Mouse (Mus musculus): Measurements from ENCODE around the gene Dgkg. TPM values are rescaled to one million over a fixed set of nuclear protein-coding genes. Genes with fewer than 3 reads are reported as not detected.

The Dgkg gene
- polyA plus RNA-seq, 1 experiment = 12.8 TPM

DNA sequence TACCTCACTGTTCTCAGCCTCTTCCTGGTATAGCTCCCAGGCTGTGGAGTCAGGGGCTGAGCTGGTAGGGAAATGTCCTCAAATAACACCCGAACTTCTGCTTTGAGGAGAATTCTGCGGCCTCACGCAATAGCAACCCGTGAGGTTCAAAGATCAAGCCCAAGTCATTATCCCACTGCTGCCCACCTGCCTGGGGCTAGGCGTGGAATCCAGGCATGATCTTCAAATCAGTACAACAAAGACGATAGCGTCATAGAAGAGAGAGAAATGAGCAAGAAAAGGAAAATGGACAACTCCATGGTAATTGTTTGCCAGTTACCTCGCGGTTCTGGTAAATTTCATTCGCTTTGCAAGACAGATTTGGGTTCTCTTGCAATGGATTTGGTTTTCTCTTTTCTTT, 109.3 kb downstream of the Dgkg start:
- no peak overlapping the region for H3K4me3 ChIP-seq (replicated peaks; ENCODE audit: control insufficient read depth, low read depth, low read length)

DNA sequence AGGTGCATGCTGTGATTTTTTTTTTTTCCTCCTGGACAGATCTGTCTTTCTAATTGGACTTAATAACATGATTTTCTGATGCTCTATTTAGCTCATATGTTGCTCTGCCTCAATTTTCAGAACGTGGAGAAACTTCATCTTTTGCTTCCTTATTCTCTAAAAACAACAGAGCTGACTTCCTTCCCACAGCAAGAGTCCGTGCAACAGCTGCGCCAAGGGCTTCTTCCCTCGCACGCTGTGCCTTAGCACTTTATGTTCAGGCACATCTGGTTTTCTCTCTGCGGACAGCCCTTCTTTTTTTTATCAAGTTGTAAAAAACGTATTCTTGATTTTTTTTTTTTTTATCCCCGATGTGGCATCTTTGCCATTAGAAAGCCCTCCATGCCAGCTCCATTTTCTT, 111.2 kb downstream of the Dgkg start:
- Histone ChIP-seq H3K4me3 (replicated peaks; ENCODE audit: control insufficient read depth, low read depth, low read length) (no peak overlapping the region), H3K4me1 (ENCODE audit: control insufficient read depth, insufficient read depth, low read length) (peaks cover 4% of the 10 kb centered on the region), H3K27ac (ENCODE audit: control insufficient read depth, insufficient read depth, low read depth, low read length, poor library complexity) (peak overlapping the region; percentile 76; the same call in 1 of the 2 replicates)
- TF ChIP-seq POLR2A (IDR thresholded peaks at IDR 0.05; ENCODE audit: borderline replicate concordance, control insufficient read depth, low read depth, low read length) (no peak), CTCF (IDR thresholded peaks at IDR 0.05; ENCODE audit: control insufficient read depth, insufficient read depth, low read length) (no peak)
- 9% methylated on average over 8 of the region's 8 CpGs for WGBS

More for the DNA sequence above, 109.3 kb downstream of the Dgkg start:
- peaks cover 4% of the 10 kb centered on the region for H3K4me1 ChIP-seq (ENCODE audit: control insufficient read depth, insufficient read depth, low read length)
- no peak overlapping the region for H3K27ac ChIP-seq (ENCODE audit: control insufficient read depth, insufficient read depth, low read depth, low read length, poor library complexity)
- 25% methylated on average over 10 of the region's 10 CpGs for WGBS
- TF ChIP-seq CTCF (IDR thresholded peaks at IDR 0.05; ENCODE audit: control insufficient read depth, insufficient read depth, low read length) = no peak
- no peak for TF ChIP-seq POLR2A (IDR thresholded peaks at IDR 0.05; ENCODE audit: borderline replicate concordance, control insufficient read depth, low read depth, low read length)

DNA sequence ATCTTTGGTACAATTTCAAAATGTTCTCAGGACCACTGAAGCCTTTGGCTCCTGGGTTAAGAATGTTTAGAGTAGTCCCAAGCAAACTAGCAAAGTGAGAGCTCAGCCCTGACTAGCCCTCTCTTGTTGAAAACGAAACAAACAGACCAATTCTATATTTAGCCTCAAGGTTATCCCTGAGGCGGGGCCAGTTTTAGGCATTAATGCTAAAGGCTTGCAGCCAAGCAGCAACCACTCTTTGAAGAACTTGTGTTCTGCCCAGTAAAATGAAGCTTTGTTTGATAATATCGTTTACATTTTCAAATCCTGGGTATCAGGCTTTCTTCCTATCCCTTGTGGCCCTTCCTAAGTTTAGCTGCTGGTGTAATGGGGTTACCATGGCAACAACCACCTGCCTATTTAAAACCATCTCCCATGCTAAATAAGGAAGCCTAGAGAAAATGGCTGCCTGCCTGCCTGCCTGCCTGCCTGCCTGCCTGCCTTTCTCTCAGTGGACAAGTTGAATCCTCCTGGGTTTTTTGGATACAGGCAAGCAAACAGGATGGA, 111.9 kb downstream of the Dgkg start:
- Histone ChIP-seq H3K27ac (ENCODE audit: control insufficient read depth, insufficient read depth, low read depth, low read length, poor library complexity) (peak overlapping the region; percentile 76; the same call in 1 of the 2 replicates), H3K4me3 (replicated peaks; ENCODE audit: control insufficient read depth, low read depth, low read length) (no peak overlapping the region), H3K4me1 (ENCODE audit: control insufficient read depth, insufficient read depth, low read length) (peaks cover 4% of the 10 kb centered on the region)
- no peak for TF ChIP-seq CTCF (IDR thresholded peaks at IDR 0.05; ENCODE audit: control insufficient read depth, insufficient read depth, low read length)
- TF ChIP-seq POLR2A (IDR thresholded peaks at IDR 0.05; ENCODE audit: borderline replicate concordance, control insufficient read depth, low read depth, low read length) = no peak
- 9% methylated on average over 3 of the region's 3 CpGs for WGBS

DNA sequence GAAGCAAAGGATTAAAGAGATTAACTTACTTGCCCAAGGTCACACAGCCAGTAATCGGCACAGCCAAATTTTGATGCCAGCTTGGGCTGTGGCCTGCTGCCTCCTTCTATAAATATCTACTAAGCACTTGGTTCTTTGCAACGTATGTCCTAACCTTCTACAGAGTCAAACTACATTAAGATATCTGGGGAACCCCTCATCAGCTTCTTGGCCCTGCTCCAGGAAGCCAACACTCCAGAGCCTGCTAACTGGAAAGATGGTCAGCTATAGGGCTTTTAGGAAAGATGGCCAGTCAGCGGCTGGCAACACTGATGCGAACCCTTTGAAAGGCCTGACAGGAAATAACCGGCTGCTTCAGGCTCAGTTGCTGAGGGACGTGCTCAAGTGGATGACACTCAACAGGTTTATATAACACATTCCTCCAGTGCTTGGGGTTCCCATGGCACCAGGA, 114.3 kb downstream of the Dgkg start:
- H3K4me3 ChIP-seq (replicated peaks; ENCODE audit: control insufficient read depth, low read depth, low read length) = no peak overlapping the region
- H3K4me1 ChIP-seq (ENCODE audit: control insufficient read depth, insufficient read depth, low read length) = peaks cover 4% of the 10 kb centered on the region
- H3K27ac ChIP-seq (ENCODE audit: control insufficient read depth, insufficient read depth, low read depth, low read length, poor library complexity) = no peak overlapping the region
- WGBS = 79% methylated on average over 6 of the region's 6 CpGs
- TF ChIP-seq POLR2A (IDR thresholded peaks at IDR 0.05; ENCODE audit: borderline replicate concordance, control insufficient read depth, low read depth, low read length) (no peak), CTCF (IDR thresholded peaks at IDR 0.05; ENCODE audit: control insufficient read depth, insufficient read depth, low read length) (no peak)

DNA sequence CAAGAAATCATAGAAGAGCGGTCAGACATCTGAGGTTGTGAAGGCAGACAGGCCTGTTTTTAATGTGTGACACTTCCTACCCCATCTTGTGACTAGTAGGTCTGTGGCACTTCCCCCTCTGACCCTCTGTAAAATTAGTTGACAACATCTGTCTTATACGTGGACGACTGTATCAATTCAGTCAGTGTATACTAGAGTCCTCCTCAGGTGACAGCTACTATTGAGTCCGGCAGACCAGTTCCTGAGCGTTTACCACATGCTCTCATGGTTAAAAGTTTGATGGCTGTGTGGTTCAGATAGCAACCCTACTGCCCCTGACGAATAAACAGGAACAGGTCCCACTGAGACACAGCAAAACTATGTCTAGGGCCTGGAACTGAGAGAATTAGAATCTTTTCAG, 117.7 kb downstream of the Dgkg start:
- H3K4me1 ChIP-seq (ENCODE audit: control insufficient read depth, insufficient read depth, low read length) = no peaks in the 10 kb centered on the region; the same call in 1 of the 2 replicates
- TF ChIP-seq CTCF (IDR thresholded peaks at IDR 0.05; ENCODE audit: control insufficient read depth, insufficient read depth, low read length) (no peak), POLR2A (IDR thresholded peaks at IDR 0.05; ENCODE audit: borderline replicate concordance, control insufficient read depth, low read depth, low read length) (no peak)
- 42% methylated on average over 6 of the region's 6 CpGs for WGBS
- no peak overlapping the region for H3K27ac ChIP-seq (ENCODE audit: control insufficient read depth, insufficient read depth, low read depth, low read length, poor library complexity)
- no peak overlapping the region for H3K4me3 ChIP-seq (replicated peaks; ENCODE audit: control insufficient read depth, low read depth, low read length)

DNA sequence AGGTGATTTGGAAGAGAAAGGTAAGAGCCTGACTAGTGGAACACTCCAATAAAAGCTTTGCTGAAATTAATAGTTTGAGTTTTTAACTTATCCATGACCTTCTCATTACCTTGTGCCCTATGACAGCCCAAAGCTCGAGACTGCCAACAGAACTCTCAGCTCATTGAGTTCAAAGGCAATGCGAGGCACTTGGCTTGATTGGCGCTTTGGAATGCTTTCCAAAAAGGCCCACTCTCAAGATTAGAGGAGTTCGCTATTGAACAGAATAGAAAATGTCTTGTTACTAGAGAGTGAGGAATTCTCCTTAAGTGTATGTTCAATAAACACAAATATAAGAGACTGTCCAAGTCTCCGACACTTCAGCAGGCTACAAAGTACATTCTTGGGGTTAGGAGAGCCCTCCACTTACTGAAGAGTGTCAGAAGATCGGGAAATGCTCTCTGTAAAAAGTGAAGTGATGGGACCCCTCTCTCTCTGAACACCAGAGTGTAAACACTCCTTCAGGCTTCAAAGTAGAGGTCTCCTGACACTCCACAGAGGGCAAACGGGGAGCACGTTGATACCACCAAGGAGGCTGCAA, 120.3 kb downstream of the Dgkg start:
- Histone ChIP-seq H3K4me1 (ENCODE audit: control insufficient read depth, insufficient read depth, low read length) (no peaks in the 10 kb centered on the region; the same call in 1 of the 2 replicates), H3K27ac (ENCODE audit: control insufficient read depth, insufficient read depth, low read depth, low read length, poor library complexity) (no peak overlapping the region), H3K4me3 (replicated peaks; ENCODE audit: control insufficient read depth, low read depth, low read length) (no peak overlapping the region)
- TF ChIP-seq POLR2A (IDR thresholded peaks at IDR 0.05; ENCODE audit: borderline replicate concordance, control insufficient read depth, low read depth, low read length) (no peak), CTCF (IDR thresholded peaks at IDR 0.05; ENCODE audit: control insufficient read depth, insufficient read depth, low read length) (no peak)
- 87% methylated on average over 8 of the region's 8 CpGs for WGBS

DNA sequence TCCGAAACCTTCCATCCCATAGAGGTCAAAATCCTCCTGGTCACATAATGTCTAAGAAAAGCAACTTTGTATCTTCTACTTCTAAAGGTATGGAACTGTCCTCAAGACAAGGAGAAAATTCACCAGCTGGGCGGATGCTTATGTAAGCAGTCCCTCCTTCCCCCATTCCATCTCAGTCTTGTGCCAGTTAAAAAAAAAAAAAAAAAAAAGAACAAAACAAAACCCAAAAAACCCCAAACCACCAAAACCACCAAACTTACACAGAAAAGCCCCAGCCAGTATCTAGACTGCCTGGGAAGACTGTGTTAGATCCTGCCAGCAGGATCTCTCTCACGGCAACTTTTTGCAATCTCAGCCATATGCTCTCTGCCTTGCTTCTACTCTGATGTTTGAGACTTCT, 123.9 kb downstream of the Dgkg start:
- 41% methylated on average over 3 of the region's 3 CpGs for WGBS
- no peak for TF ChIP-seq POLR2A (IDR thresholded peaks at IDR 0.05; ENCODE audit: borderline replicate concordance, control insufficient read depth, low read depth, low read length)
- no peak for TF ChIP-seq CTCF (IDR thresholded peaks at IDR 0.05; ENCODE audit: control insufficient read depth, insufficient read depth, low read length)
- Histone ChIP-seq H3K4me3 (replicated peaks; ENCODE audit: control insufficient read depth, low read depth, low read length) (no peak overlapping the region), H3K27ac (ENCODE audit: control insufficient read depth, insufficient read depth, low read depth, low read length, poor library complexity) (no peak overlapping the region), H3K4me1 (ENCODE audit: control insufficient read depth, insufficient read depth, low read length) (no peaks in the 10 kb centered on the region)

DNA sequence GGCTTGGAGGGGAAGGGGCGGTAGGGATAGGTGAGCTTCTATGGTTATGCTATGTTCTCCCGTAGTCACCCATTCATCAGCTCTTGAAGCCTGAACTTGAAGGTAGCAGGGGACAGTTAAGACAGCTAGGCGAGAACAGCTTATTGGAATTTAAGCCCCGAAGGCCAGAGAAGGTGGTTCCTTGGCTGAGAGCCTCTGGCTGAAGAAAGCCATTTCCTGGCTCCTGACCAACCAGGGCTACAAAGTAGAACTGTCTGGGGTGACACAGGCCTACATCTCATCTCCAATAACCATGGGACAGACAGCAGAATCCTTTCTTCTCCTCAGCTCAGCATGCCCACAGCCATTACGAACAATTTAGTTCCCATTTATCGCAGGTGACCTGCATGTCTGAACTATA, 125.2 kb downstream of the Dgkg start:
- Histone ChIP-seq H3K27ac (ENCODE audit: control insufficient read depth, insufficient read depth, low read depth, low read length, poor library complexity) (no peak overlapping the region), H3K4me3 (replicated peaks; ENCODE audit: control insufficient read depth, low read depth, low read length) (no peak overlapping the region), H3K4me1 (ENCODE audit: control insufficient read depth, insufficient read depth, low read length) (no peaks in the 10 kb centered on the region)
- 78% methylated on average over 6 of the region's 6 CpGs for WGBS
- TF ChIP-seq POLR2A (IDR thresholded peaks at IDR 0.05; ENCODE audit: borderline replicate concordance, control insufficient read depth, low read depth, low read length) = no peak
- TF ChIP-seq CTCF (IDR thresholded peaks at IDR 0.05; ENCODE audit: control insufficient read depth, insufficient read depth, low read length) = no peak
